Mouse (Mus musculus): ENCODE results near the gene Zfp950. TPM values are rescaled to one million over a fixed set of nuclear protein-coding genes. Genes with fewer than 3 reads are reported as not detected.

Zfp950 gene
- polyA plus RNA-seq, 1 experiment: 46.8 TPM

DNA sequence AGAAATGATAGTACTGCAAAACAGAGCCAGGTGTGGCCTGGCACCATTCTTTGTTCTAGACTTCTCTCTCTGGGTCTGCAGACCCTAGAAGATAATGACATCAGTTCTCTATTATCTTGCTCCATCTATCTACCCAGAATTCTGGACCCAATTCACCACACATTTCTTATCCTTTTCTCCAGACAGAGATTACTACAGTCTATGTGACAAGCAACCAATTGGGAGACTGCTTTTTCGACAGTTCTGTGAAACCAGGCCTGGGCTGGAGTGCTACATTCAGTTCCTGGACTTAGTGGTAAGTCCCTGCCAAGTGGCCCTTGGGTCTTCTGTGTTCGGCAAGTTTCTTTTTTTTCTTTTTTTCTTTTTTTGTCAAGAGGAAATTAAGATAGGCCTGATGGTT lies 109.1 kb downstream of the Zfp950 start:
- no peak overlapping the region for H3K4me3 ChIP-seq (ENCODE audit: insufficient read depth, low read length)
- TF ChIP-seq CTCF (IDR thresholded peaks at IDR 0.05; ENCODE audit: extremely low read depth, insufficient read depth, low read length): no peak
- no peak for TF ChIP-seq POLR2A (IDR thresholded peaks at IDR 0.05; ENCODE audit: extremely low read depth, insufficient read depth, low read length)
- H3K27ac ChIP-seq (ENCODE audit: insufficient read depth, low read length): no peak overlapping the region
- H3K4me1 ChIP-seq (ENCODE audit: control insufficient read depth, insufficient read depth, low read length): no peaks in the 10 kb centered on the region

DNA sequence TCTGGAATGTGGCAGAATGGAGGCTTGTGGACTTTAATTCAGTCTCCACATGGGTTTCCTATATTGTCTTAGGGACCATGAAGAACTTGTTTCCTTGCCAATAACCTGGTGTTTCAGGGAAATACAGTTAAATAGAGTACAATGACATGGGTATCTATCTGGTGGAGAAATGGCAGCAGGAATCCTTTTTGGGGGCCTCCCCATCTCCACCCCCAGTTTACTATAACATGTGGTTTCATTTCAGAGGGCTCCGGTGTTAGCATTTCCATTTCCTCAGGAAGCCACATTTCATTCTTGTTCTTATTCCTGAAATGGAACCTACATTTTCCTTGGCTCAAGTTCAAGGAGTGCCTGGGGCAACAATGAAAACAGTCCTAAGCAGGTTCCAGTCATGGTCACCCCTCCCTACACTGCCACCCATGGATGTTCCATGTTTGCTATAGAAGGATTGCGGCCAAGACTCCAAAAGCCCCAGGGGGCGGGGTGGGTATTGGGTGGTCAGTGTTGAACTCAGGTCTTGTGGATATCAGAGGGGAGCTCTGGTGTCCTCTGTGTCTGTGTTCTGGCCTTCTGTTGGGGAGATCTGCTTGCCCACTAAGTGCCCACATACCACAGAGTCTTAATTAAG lies 118.6 kb downstream of the Zfp950 start:
- Histone ChIP-seq H3K4me1 (ENCODE audit: control insufficient read depth, insufficient read depth, low read length) (no peaks in the 10 kb centered on the region; the same call in 1 of the 2 replicates), H3K4me3 (ENCODE audit: insufficient read depth, low read length) (no peak overlapping the region), H3K27ac (ENCODE audit: insufficient read depth, low read length) (no peak overlapping the region)
- no peak for TF ChIP-seq POLR2A (IDR thresholded peaks at IDR 0.05; ENCODE audit: extremely low read depth, insufficient read depth, low read length)
- no peak for TF ChIP-seq CTCF (IDR thresholded peaks at IDR 0.05; ENCODE audit: extremely low read depth, insufficient read depth, low read length)

DNA sequence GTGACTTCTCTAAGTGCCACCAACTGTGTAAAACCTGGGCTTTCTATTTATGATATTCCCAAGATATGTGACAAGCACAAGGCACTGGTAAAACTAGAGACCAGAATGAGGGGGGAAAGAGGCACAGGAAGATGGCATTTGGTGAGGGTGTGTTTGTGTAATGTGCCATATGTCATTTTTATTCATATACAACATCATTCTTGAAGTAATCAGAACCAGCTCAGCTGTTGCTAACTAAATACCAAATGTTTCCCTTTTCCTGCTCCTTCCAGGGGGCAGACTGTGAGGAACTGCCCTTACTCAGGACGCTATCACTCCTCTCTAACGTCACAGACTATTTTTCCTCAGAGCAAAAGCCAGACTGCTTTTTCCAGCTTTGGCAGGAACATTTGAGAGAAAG lies 119.1 kb downstream of the Zfp950 start:
- no peak overlapping the region for H3K27ac ChIP-seq (ENCODE audit: insufficient read depth, low read length)
- no peaks in the 10 kb centered on the region; the same call in 1 of the 2 replicates for H3K4me1 ChIP-seq (ENCODE audit: control insufficient read depth, insufficient read depth, low read length)
- no peak for TF ChIP-seq CTCF (IDR thresholded peaks at IDR 0.05; ENCODE audit: extremely low read depth, insufficient read depth, low read length)
- no peak for TF ChIP-seq POLR2A (IDR thresholded peaks at IDR 0.05; ENCODE audit: extremely low read depth, insufficient read depth, low read length)
- H3K4me3 ChIP-seq (ENCODE audit: insufficient read depth, low read length): no peak overlapping the region

DNA sequence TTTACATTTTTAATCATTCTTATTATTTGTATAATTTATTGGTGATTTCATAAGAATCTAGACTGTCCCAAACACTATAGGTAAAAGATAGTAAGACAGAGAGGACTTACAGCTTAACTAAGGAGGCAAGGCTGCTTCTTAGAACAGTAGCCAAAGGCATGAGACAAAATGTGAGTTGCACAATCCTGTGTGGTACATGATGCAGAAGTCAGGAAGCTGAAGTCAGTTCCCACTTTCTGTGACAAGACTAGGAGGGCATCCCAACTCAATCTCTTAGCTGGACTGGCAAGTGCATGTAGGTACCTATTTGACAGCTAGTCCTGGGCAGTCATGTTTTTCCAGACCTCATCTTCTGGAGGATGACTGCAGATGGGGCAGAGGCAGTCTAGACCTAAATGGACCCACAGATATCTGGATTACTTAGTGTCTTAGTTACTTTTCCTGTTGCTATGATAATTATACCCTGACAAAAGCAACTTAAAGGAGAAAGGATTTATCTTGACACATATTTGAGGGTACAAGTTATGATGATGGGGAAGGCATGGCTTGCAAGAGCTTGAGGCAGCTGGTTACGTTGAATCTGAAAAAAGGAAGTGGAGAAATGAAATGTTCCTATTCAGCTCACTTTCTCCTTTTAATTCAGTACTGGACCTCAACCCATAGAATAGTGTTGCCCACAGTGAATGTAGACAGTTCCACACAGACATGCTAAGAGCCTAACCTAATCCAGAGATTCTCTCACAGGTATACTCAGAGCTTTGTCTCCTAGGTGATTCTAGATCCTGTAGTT lies 123.0 kb downstream of the Zfp950 start:
- no peak for TF ChIP-seq POLR2A (IDR thresholded peaks at IDR 0.05; ENCODE audit: extremely low read depth, insufficient read depth, low read length)
- no peak for TF ChIP-seq CTCF (IDR thresholded peaks at IDR 0.05; ENCODE audit: extremely low read depth, insufficient read depth, low read length)
- H3K27ac ChIP-seq (ENCODE audit: insufficient read depth, low read length): no peak overlapping the region
- no peak overlapping the region for H3K4me3 ChIP-seq (ENCODE audit: insufficient read depth, low read length)
- H3K4me1 ChIP-seq (ENCODE audit: control insufficient read depth, insufficient read depth, low read length): no peaks in the 10 kb centered on the region; the same call in 1 of the 2 replicates

DNA sequence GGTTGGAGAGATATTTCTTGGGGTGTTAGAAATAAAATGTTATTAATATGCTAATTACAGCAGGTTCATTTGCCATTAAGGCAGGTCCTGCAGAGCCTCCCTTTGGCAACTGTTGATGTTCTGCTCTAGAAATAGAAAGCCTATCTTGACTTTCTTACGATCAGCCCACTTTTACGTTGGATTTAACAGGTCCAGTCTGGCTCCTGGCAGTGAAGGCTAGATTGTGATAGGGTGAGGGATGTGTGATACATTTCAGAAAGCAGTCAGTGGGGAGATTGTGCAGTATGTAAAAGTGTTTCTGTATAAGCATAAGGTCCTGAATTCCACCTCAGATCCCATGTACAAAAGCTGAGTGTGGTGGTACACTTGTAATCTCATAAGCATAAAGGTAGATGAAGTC lies 131.4 kb downstream of the Zfp950 start:
- TF ChIP-seq CTCF (IDR thresholded peaks at IDR 0.05; ENCODE audit: extremely low read depth, insufficient read depth, low read length): no peak
- no peak for TF ChIP-seq POLR2A (IDR thresholded peaks at IDR 0.05; ENCODE audit: extremely low read depth, insufficient read depth, low read length)
- H3K4me3 ChIP-seq (ENCODE audit: insufficient read depth, low read length): no peak overlapping the region

More for the DNA sequence above, 131.4 kb downstream of the Zfp950 start:
- H3K27ac ChIP-seq (ENCODE audit: insufficient read depth, low read length): no peak overlapping the region
- H3K4me1 ChIP-seq (ENCODE audit: control insufficient read depth, insufficient read depth, low read length): no peaks in the 10 kb centered on the region

Other genes with a start within 250 kb of the Zfp950 start
- not detected in 2 replicates for gene Gm7102, start 35.5 kb upstream of the Zfp950 start, polyA plus RNA-seq (2012; rRNA removed)
- not detected in 2 replicates for gene Gm6020, start 43.0 kb upstream of the Zfp950 start, polyA plus RNA-seq (2012; rRNA removed)
- 133 and 150 TPM in 2 replicates for gene Csf2ra, start 87.6 kb upstream of the Zfp950 start, polyA plus RNA-seq (2012; rRNA removed)
- gene Gm21060, start 156.2 kb upstream of the Zfp950 start, polyA plus RNA-seq (2012; rRNA removed): not detected in 2 replicates

Measured in cortical plate, adult 2 months (tissue).